Mouse (Mus musculus) kidney, postnatal 0 days (tissue): Measurements from ENCODE around the gene Ess2. TPM values are rescaled to one million over a fixed set of nuclear protein-coding genes. Genes with fewer than 3 reads are reported as not detected.

Experiments used
- ATAC-seq: fragments of 200-750 bp; cut with Nextera tagmentation; replicated peaks from 2 replicates; pipeline ENCODE4 v1.8.0; 2017; ENCODE audit warnings: low read depth, moderate number of reproducible peaks, moderate TSS enrichment, moderate library complexity; ENCODE audit not compliant: low FRiP score
- DNase-seq: peaks from one replicate; pipeline ENCODE4 v3.0.0-alpha.2; 2016; ENCODE audit warnings: low spot score
- H3K27ac ChIP-seq: fragments of 300-500 bp; sonication (generic); 2 replicates; pipeline ENCODE4 v1.5.1; 2014; ENCODE audit warnings: mild to moderate bottlenecking
- H3K27me3 ChIP-seq: fragments of 300-500 bp; sonication (generic); 2 replicates; pipeline ENCODE4 v1.6.1; 2014; ENCODE audit warnings: low read length, mixed read lengths; ENCODE audit not compliant: insufficient read depth
- H3K36me3 ChIP-seq: fragments of 300-500 bp; sonication (generic); 2 replicates; pipeline ENCODE4 v1.6.1; 2014; ENCODE audit warnings: low read length, mixed read lengths; ENCODE audit not compliant: insufficient read depth
- H3K4me1 ChIP-seq: fragments of 300-500 bp; sonication (generic); replicated peaks from 2 replicates; pipeline ENCODE4 v1.6.1; 2014; ENCODE audit warnings: antibody characterized with exemption, low read length, mixed read lengths; ENCODE audit not compliant: insufficient read depth
- H3K4me2 ChIP-seq: fragments of 300-500 bp; sonication (generic); 2 replicates; pipeline ENCODE4 v1.6.1; 2014; ENCODE audit warnings: mild to moderate bottlenecking, low read length, moderate library complexity, mixed read lengths
- H3K4me3 ChIP-seq: fragments of 300-500 bp; sonication (generic); replicated peaks from 2 replicates; pipeline ENCODE4 v1.5.1; 2014; ENCODE audit warnings: low read depth, low read length
- H3K9ac ChIP-seq: fragments of 300-500 bp; sonication (generic); 2 replicates; pipeline ENCODE4 v1.6.1; 2014; ENCODE audit warnings: low read depth, low read length
- H3K9me3 ChIP-seq: fragments of 300-500 bp; sonication (generic); replicated peaks from 2 replicates; pipeline ENCODE4 v1.6.1; 2016; ENCODE audit warnings: low read length, inconsistent platforms, mixed read lengths
- CTCF ChIP-seq: IDR thresholded peaks from 2 replicates; pipeline ENCODE4 v1.5.1; 2016; ENCODE audit warnings: antibody characterized with exemption, low read depth, mild to moderate bottlenecking, moderate library complexity
- WGBS: fragments of 180-500 bp; shearing (Covaris S2); extraction: QIAGEN DNeasy Blood & Tissue Kit; methylation state at CpG from one replicate; pipeline ENCODE4 v1.1.7; 2014; 5-methylcytosine and 5-hydroxymethylcytosine counted together
- polyA plus RNA-seq: library from polyadenylated mRNA; unstranded; fragments of >200 nt; fragmentation: Nextera tagmentation; extraction: Ambion mirVana; gene quantifications from 2 replicates; pipeline ENCODE4 v1.2.1, GENCODE M21; 2015

Ess2 gene
- polyA plus RNA-seq, 1 experiment from 2014 or later, result 27.6 TPM

DNA sequence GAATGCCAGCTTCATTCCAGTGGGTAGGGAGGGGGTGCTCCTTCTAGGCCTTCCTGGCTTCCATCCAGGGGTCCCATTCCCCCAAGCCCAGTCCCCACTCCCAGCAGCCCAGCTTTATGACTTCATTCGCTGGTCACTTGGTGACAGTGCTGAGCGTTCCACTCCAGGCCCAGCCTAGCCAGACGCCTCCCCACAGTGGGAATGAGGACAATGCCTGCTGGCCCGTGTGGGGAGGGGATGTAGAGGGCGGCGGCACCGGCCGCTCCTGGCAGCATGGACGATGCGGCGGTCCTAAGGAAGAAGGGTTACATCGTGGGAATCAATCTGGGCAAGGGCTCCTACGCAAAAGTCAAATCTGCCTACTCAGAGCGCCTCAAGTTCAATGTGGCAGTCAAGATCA, 12.7 kb downstream of the Ess2 start, which contains the start of the genes Dgcr2 and Tssk2:
Gene Dgcr2 (minus strand): TSS at position 101 of the 400 bp plus-strand sequence.
Gene Tssk2 (plus strand): TSS at position 176 of the 400 bp plus-strand sequence.
- 91% methylated on average over 14 of the region's 14 CpGs for WGBS
- no peak within 1 kb of the TSS for H3K4me2 ChIP-seq
- H3K36me3 ChIP-seq, result peaks cover 33% of the 10 kb centered on the region
- DNase-seq, result no peak
- H3K4me3 ChIP-seq, result no peak within 1 kb of the TSS
- no peak within 1 kb of the TSS for H3K27ac ChIP-seq
- TF ChIP-seq CTCF, result no peak
- H3K27me3 ChIP-seq, result no peaks in the 10 kb centered on the region
- no peaks in the 10 kb centered on the region for H3K9me3 ChIP-seq
- no peak for ATAC-seq
- H3K9ac ChIP-seq, result no peak within 1 kb of the TSS
- H3K4me1 ChIP-seq, result no peaks in the 10 kb centered on the region

DNA sequence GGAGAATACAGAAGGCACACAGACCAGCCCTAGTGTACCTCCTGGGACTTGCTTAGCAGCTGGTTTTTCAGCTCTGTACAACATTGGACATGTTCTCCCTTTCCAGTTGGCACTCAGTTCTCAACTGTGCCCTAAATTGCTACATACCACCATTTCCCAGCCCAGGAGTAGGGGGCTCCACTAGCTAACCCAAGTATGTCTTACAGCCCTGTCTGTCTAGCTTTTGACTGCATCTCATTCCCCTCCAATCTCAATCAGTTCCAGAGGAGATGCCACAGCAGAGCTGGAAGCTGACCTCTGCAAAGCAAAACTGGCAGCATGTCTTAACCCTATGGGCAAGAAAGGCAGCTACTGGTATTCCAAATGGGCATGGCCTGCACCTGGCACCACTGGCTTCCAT, 15.1 kb downstream of the Ess2 start:
- Histone ChIP-seq H3K4me3 (no peak overlapping the region), H3K27me3 (no peaks in the 10 kb centered on the region), H3K36me3 (peaks cover 10% of the 10 kb centered on the region), H3K9me3 (no peaks in the 10 kb centered on the region), H3K4me1 (no peaks in the 10 kb centered on the region), H3K4me2 (no peak overlapping the region), H3K27ac (no peak overlapping the region), H3K9ac (no peak overlapping the region)
- DNase-seq, result no peak
- ATAC-seq, result no peak
- TF ChIP-seq CTCF, result no peak

DNA sequence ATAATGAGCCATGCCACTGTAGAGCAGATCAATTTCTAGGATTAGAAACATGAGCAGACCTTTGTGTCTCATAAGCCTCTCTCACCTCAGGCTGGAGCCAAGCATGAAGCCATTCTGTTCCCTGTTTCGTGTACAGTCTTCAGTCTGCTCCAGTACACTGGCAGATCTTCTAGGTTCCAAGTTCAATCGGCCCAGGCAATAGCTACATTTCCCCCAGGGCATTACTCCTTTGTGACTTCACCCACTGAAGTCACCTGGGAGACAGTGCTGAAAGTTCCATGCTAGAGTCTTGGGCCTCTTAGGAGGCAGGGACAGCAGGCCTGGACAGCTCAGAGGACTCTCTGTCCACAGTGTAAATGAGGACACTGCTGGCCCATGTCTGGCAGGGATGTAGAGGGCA, 17.2 kb downstream of the Ess2 start, which contains the start of gene Tssk1:
Gene Tssk1 (plus strand): TSS at position 301 of the 400 bp plus-strand sequence.
- 80% methylated on average over 2 of the region's 2 CpGs for WGBS
- Histone ChIP-seq H3K27me3 (no peaks in the 10 kb centered on the region), H3K27ac (no peak within 1 kb of the TSS), H3K4me1 (0 out of 2 replicates have a peak, but pooled peaks cover 10% of the 10 kb centered on the region), H3K9me3 (no peaks in the 10 kb centered on the region), H3K4me2 (no peak within 1 kb of the TSS), H3K9ac (no peak within 1 kb of the TSS), H3K4me3 (no peak within 1 kb of the TSS), H3K36me3 (no peaks in the 10 kb centered on the region)
- no peak for TF ChIP-seq CTCF
- ATAC-seq (no peak), DNase-seq (no peak)

DNA sequence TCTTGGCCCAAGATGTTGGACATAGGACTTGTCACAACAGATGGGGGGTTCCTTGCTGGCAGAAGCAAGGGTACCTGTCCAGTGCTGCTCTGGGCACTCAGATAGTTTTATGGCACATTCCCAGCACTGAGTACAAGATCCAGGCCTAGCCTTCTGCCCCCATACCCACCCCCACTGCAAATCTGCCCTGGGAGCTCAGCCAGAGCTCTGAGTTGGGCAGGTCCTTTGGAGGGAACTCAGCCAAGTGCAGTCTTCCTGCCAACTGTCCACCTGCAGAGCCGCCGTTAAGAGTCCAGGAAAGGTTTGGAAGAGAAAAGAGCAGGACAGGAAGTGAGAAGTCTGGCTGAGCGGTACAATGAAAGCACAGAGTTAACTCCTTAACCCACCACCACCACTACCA, 18.5 kb downstream of the Ess2 start:
- no peaks in the 10 kb centered on the region for H3K9me3 ChIP-seq
- H3K9ac ChIP-seq, result no peak overlapping the region
- no peak overlapping the region for H3K4me2 ChIP-seq
- ATAC-seq (no peak), DNase-seq (no peak)
- no peak overlapping the region for H3K27ac ChIP-seq
- no peaks in the 10 kb centered on the region for H3K36me3 ChIP-seq
- H3K27me3 ChIP-seq, result no peaks in the 10 kb centered on the region
- TF ChIP-seq CTCF, result no peak
- WGBS, result 60% methylated on average over 3 of the region's 3 CpGs
- no peak overlapping the region for H3K4me3 ChIP-seq
- H3K4me1 ChIP-seq, result 0 out of 2 replicates have a peak, but pooled peaks cover 10% of the 10 kb centered on the region

DNA sequence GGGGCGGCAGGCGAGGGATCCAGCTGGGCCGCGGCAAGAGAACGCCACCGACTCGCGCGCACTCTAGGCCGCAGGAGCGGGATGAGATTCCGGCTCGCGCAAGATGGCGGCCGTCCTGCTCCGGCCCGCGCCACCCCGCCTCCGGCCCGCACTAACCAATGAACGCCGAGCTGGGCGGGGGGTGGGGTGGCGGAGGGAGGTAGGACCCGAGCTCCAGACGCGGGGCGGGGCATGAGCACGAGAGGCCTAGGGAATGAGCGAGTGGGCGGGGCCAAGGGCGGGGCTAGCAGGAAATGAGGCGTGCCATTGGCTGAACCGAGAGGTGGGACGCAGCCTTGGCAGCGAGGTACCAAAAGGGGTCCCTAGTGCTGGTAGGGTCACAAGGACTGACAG, 19.6 kb downstream of the Ess2 start, which contains the start of gene Gm20518:
Gene Gm20518 (minus strand): TSS at position 105 of the 393 bp plus-strand sequence.
- Histone ChIP-seq H3K9ac (peak within 1 kb of the TSS; percentile 93), H3K9me3 (no peaks in the 10 kb centered on the region), H3K27ac (peak within 1 kb of the TSS; percentile 97), H3K27me3 (no peaks in the 10 kb centered on the region), H3K4me2 (peak within 1 kb of the TSS; percentile 83), H3K4me3 (peak within 1 kb of the TSS; percentile 93), H3K4me1 (0 out of 2 replicates have a peak, but pooled peaks cover 10% of the 10 kb centered on the region), H3K36me3 (no peaks in the 10 kb centered on the region)
- peak; percentile 97 for ATAC-seq
- DNase-seq, result peak; percentile 99
- WGBS, result under 1% methylated on average over 38 of the region's 38 CpGs
- no peak for TF ChIP-seq CTCF

DNA sequence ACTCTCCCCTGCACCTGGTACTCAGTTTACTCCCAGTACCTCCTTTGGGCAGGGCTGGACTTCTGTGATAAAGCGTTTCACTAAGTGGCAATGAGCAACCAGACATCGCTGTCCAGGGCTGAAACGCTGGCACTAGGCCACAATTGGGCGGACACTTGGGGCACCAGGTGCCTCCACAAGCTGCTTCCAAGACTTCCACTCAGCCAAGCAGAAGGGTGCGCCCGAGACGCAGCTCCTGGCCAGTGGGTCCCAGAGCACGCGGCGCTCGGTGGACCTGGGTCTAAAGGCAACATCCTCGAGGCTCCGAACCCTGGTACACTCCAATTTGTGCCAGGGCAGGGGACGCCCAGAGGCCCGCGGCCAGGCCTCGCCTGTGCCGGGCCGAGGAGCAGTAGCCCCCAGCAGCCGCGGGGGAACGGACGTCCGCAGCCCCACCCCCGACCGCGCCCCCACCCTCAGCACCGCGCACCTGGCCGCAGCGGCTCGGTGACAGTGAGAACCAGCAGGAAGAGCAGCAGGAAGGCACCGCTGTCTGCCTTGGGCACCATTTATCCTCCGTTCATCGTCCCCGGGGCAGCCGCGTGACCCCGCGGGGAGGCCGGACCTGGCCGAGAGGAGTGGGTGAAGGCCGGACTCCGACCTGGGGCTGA, 20.1 kb downstream of the Ess2 start:
- Histone ChIP-seq H3K4me3 (peak overlapping the region; percentile 93), H3K9me3 (no peaks in the 10 kb centered on the region), H3K9ac (peak overlapping the region; percentile 93), H3K36me3 (no peaks in the 10 kb centered on the region), H3K4me1 (0 out of 2 replicates have a peak, but pooled peaks cover 10% of the 10 kb centered on the region), H3K27ac (peak overlapping the region; percentile 97), H3K27me3 (no peaks in the 10 kb centered on the region), H3K4me2 (peak overlapping the region; percentile 83)
- no peak for TF ChIP-seq CTCF
- peak; percentile 68 for DNase-seq
- peak; percentile 77 for ATAC-seq
- under 1% methylated on average over 37 of the region's 44 CpGs for WGBS
